Mouse (Mus musculus) urinary bladder, postnatal 10 days (tissue): ENCODE measurements around the gene Tacc2.
"Not testable (repeated sequence)": the region's sequence is repeated elsewhere in the genome, so short reads cannot be mapped to it uniquely, and the experiment has no call there.

Source experiments
- DNase-seq: peaks from one replicate; pipeline ENCODE4 v3.0.0; 2022; ENCODE audit warnings: low spot score

Gene Tacc2

DNA sequence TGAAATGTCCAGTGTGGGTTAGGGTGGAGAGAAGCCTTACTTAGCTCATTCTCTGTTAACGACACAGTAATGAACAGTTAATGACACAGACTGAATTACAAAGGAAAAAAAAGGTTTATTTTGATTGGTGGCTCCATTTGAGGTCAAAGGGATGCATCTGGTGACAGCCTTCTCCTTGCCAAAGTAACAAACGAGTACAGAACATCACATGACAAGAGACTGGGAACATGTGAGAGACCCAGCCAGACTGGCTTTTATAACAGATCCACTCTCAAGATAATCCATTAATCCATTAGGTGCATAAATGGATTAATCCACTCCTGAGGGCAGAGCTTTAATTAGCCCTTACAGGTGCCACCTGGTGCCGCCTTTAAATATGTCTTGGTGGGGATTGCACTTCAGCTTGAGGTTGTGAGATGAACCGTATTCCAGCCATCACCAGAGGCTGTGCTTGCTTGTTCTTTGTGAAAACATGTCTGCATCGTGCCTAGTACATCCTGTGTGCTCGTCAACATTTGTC is 75.9 kb downstream of the Tacc2 start:
- no peak for DNase-seq

DNA sequence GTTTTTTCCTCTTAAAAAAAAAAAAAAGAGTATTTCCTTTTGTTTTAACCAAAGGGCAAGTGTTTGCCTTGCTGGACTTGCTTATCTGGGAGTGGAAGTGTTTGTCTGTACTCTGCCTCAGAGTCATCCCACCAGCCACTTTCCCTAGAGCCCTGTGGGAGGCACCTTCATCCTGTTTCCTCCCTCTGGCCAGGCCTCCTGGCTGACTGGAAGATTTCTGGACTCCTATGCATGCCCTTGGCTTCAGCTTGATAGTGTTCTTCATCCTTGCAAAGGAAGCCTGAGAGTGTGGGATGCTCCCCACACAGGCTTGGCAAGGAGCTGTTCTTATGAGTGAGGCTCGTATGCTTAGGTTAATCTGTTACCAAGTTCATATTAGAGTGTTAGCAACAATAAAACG is 77.3 kb downstream of the Tacc2 start:
- DNase-seq, result no peak

DNA sequence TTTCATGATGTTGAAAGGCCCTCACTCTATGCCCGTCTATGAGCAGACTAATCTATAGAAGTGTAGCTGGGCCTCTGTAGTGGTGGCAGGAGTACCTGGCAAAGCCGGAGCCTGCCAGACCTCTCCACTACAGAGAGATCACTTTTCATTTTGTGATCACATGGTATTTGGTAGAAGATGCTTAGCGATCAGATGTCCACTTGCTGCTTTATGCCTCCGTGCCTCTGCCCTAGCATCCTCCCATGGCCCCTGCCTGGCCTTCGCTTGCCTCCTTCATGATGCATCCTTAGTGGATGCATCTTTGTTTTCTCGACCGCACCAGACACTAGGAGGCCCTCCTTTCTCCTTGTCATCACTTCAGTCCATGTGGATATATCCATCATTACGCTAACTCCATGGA is 79.7 kb downstream of the Tacc2 start:
- DNase-seq, result no peak

DNA sequence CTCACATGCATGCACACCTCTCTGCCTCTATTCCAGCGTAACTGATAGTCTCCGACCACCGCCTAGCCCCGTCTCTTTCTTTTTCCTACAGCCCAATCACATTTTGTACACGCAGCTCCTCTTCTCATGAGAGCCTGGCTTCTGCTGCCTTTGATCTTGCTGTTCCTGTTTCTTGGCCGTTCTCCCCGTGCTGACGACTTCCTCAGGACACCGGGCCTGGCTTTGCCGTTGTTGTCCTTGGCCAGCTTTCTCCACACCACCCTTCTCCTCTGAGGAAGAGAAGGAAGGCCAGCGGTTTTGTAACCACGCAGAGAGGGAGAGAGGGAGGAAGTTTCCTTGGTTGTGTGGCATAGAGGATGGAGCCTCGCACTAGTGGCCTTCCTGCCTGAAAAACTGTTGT is 80.5 kb downstream of the Tacc2 start:
- DNase-seq, result no peak

DNA sequence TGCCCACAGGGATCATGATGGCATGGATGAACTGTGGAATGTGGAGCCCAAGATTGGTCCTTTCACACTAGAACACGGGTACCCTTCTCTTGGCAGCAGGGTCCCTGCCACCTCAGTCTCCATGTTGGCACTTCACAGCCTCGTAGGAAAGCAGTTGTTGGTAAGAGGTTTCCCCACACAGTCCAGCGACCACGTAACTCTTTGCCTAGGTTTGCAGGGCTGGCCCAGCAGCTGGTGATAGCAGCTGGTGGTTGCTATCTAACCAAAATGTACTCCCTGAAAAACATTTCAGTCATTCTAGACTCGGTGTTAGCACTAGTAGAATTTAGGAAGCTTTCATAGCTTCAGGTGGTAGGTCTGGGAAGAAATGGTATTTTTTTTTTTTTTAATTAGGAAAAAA is 81.9 kb downstream of the Tacc2 start:
- no peak for DNase-seq

DNA sequence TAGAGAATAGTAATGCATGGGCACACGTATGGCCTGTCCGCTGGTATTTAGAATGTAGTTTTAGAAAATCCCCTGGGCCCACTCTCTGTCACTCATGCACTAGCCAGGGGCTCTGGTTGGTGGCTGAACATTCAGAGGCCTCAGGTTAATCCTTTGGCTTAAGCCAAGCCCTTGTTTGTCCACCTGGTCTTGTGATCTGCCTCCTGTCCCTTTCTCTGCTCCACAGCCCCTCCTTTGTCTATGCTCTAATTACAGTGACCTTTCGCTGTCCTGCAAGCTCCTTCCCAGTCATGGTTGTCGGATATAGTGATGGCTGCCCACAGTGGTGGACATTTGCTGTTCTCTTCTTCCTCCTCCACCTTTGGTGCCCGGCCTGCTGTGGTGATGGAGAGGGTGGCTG is 85.0 kb downstream of the Tacc2 start:
- no peak for DNase-seq

DNA sequence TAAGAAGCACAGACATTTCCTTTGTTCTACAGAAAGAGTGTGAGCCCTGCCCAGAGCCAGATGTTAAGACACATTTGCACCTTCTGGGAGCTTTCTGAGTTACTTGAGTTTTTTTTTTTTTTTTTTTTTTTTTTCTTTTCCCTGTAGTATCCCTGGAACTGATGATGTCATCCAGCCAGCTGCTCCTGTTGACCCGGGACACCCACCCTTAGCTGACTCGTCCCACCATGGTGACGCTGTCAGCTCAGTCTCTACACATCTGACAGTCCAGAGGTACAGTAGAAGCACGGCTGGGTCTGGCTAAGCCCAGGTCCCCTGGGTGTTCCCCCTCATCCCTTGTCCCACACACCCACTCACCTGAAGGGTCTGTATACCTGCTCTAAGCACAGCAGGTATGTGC is 85.6 kb downstream of the Tacc2 start:
- no peak for DNase-seq

DNA sequence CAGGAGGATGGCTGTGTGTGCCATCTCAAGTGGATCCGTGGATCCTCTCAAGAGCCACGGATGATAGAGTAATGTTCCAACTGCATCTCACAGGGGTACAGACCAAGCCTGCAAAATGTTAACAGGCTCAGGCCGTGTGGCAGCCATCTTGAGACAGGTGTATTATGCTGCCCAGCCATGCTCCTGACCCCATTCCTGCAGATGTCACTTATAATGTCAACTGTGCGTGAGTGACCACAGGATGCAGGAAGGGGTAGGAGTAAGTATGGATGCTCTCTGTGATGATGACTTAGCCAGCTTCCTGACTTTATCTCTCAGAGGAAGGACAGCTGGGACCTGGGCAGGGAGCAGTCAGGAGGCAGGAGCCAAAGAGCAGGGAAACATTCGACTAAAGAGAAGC is 86.8 kb downstream of the Tacc2 start:
- no peak for DNase-seq

DNA sequence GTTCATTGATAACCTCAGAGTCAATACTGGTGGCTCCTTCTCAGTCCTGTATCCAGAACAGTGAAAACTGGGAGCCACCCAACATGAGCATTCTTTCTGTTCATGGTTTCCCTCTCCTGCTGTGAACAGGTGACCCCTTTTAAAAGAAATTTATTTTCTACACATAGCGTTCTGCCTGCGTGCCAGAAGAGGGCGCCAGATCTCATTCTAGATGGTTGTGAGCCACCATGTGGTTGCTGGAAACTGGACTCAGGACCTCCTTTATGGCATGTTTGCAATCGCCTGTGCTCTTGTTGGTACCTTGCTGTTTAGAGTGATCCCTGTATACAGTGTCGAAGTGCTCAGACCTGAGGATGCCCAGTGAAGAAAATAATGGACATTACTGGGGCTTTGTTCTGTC is 87.4 kb downstream of the Tacc2 start:
- DNase-seq, result no peak

DNA sequence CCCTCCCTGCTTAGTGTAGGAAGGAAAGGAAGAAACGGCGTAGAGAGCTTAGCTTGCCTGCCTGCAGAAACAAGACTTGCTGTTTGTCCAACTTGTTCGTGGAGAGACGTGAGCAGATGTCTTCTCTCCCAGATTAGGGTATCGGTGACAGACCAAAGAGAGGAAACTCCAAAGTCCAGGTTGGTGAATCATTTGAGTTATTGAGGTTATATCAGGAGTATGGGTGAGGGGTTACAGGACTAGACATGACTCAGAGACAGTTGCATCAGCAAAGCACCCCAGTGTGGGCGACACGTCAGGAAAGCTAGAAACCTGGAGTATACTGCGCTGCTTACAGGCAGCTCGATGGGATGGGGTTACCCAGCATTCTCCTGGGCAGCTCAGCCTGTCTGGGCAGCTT is 88.1 kb downstream of the Tacc2 start:
- DNase-seq, result no peak

DNA sequence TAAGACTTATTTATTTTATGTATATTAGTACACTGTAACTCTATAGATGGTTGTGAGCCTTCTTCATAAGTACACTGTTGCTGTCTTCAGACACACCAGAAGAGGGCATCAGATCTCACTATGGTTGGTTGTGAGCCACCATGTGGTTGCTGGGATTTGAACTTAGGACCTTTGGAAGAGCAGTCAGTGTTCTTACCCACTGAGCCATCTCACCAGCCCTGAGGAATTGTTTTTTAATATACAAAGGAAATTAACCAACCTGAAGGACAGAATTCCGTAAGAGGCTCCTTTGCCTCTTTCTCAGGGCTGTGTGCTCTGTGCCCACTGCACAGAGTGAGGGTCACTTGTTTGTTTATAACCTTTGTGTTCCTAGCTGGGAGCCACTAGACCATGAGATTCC is 90.8 kb downstream of the Tacc2 start:
- DNase-seq, result not testable (repeated sequence)

DNA sequence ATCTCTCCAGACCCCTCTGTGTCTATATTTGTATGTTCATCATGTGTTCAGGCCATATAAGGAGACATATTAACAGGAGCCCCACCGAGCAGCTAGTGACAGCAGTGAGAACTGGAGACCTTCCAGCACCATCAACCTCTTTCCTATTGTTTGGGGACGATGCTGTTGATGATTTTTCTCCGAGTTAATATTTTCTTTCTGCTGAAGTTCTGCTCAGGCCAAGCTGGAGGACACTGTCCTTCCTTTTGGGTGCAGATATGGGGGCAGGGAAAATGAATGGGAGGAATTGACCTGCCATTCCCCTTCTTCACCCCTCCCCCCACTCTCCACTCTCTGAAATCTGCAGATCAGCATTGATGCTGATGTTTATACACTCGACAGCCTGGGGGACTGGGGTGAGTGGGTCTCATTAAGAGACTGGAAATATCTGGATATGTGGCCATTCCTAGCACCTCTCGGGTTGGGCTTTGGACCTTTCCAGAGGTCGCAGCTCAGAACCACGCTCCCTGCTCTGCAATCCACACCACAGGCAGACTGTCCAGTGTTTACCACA is 91.6 kb downstream of the Tacc2 start:
- no peak for DNase-seq

DNA sequence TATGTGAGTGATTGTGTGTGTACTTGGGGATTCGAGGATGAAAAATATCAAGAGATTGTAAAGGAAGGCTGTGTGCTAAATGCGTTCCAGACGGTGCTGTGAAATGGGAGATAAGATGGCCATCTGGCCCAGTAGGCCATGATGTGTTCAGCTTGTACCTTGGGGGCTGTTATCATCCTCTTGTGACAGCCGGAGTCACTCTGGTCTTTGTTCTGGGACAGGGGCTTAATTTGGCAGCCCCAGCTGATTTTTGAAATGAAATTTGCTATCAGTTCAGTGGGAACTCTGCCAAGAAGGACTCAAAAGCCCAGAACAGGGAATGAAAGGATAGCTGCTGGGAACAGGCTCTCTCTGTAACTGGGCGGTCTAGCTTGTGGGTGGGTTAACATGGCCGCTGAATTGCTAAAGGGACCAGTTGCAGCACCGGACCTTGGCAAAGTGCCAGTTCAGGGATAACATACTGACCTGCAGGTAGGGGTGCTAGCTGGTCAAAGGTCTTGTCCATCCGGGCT is 92.2 kb downstream of the Tacc2 start:
- no peak for DNase-seq

DNA sequence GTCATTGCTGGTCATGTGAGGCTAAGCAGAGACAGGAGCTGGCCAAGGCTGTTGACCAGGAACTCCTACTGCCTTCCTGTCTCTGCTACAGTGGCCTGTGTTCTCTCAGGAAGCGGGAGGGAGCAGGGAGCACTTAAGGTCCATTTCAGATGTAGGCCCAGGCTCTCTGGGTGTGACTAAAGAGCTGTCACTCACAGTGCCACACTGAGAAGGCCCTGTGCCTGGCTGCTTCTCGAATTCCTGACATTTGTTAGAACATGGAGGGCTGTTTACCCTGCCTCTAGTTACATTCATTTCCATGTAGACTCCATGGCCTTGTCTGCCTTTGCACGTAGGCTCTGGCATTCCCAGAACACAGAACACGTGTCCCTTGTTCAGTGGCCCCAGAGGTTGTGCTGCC is 93.1 kb downstream of the Tacc2 start:
- DNase-seq, result no peak

DNA sequence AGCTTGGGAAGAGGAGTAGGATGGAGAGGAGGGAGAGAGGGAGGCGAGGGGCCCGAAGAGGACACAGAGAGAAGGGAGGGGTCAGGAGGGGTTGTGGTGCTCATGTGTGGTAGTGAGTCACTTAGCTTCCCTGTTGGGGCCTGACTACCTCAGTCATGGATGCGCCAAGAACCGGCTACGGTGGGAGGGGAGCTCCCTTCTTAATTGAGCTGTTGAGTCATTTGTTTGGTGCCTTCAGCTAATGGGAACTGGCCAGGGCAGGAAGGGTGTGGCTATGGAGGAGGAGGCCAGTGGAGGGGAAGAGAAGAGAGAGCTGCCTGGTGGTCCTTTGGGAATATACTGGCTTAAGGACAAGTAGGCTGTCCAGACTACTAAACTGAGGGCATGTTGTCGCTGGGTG is 94.1 kb downstream of the Tacc2 start:
- DNase-seq, result no peak

DNA sequence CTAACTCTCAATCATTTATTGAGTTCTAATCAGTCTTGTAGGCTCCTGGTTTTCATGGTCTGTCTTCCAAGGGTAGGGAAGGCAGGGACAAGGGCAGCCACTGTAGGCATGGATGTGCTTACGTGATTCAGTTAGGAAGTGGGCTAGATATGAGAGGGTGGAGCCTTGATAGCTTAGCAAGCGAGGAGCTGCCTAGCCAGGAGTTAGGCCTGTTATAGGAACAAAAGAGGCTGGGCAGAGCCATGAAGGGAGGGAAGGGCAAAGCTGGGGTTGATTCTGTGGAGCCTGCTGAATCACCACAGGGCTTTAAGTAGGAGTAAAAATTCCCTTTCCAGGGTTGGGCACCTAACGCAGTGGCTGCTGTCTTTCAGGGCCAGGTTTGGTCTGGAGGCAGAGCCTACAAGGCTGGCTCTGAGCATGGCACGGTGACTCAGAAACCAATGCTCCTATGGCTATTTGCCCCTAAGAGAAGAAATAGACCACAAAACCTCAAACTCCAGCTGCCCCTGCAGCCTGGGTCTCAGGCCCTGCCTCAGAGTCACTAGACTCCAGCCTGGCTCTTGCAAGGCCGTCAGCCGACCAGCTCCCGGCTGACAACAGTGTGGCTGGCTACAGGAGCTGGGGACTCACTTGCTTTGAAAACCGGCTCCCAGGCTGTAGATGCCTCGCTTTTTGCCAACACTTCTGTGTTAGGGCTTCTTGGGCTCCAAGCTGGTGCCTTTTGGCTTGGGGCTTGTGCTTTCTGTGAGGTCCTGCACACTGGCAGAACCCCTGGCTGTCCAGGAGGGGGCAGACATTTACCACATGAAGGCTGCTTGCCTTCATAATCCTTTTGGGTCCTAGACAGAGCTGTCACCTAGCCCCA is 96.2 kb downstream of the Tacc2 start:
- no peak for DNase-seq

DNA sequence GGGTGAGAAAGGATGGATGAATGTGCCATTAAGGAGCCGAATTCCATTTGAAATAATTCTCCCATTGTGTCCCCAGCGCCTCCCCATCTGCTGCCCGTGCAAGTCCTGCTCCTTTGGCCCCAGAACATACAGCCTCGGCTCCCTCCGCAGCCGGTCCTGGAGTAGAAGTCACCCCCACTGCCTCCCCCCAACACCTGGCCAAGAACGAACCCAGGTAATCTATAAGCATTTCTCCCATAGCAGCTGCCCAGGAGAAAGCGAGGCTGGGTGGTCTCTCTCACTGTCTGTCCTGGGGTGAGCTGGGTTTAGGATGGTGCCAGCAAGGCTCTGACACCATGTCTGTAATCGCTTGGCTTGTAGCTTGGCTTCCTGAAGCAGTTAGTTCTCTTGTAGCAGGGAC is 97.3 kb downstream of the Tacc2 start:
- DNase-seq, result no peak

DNA sequence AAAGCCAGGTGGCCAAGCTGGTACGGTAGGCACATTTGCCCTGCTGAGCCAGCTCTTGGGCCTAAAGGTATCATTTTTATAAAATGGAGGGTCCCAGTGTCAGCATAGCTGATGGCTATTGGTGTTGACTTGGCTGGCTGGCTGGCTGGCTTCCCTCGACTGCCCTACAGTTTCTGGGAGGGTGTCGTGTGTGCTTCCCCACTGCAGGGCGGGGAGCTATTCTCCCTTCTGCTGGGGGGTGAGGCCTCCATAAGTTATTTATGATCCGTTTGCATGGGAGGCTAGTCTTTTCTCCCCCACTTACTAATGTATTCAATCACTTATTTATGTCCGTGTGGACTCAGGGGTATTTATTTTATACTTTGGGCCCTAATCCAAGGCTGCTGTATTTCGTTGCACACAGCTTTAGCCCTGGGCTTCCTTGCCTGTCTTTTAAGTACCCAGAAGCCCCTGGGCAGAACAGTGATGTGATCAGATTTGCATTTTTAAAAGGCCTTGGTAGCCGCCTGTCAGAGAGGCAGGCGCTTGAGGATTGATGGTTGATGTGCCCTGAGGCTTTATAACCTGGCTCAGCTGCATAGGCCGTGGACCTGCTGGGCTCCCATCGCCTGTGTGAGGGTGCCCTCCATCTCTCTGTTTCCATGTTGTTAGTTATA is 99.8 kb downstream of the Tacc2 start:
- no peak for DNase-seq

DNA sequence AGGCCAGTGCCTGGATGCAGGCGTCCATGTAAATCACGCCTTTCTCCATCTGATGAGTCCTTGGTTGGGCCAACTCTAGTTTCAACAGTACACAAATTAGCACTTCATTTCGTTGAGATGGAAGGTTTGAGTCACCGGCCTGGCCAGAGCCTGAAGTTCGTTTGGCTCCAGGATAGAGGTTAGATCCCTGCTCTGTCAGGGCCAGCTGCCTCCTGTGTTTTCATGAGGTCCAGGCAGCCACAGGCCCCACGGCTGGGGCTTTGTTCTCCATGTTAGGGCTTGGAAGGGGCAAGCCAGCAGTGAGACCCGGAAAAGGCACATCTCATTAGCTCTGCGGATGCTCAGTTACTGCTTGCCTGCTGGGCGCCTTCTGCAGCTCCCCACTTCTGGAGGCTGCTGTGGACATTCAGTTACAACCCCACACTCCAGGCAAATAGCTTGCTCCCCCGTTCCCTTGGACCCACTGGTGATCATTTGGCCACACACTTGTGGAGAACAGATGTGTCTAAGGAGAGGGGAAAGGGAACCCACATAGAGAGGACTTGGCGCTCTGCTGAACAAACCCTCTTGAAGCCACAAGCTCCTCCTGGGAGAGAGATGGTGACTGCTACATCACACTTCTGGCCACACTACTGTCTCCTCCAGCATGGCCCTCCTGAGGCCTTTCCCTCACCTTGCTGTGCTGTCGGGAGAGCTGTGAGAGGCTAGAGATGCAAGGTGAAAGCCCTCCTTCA is 100.5 kb downstream of the Tacc2 start:
- no peak for DNase-seq

DNA sequence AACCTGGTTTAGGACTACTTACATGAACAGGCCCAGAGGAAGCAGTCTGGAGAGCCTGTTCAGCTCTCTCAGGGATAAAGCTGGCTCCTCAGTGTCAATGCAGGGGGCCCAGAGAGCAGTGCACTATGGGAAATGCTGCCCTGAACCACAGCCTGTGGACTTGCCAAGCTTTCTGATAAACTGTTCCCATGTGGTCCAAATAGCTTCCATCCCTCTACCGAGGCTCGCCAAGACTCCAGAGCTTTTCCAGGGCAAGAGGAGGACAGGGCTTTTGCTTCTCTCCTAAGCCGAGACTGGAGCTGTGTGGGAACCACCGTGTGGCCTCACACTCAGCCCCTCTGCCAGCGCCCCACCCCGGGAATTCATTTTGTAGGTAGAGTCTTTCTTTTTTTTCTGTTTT is 101.2 kb downstream of the Tacc2 start:
- DNase-seq, result no peak

DNA sequence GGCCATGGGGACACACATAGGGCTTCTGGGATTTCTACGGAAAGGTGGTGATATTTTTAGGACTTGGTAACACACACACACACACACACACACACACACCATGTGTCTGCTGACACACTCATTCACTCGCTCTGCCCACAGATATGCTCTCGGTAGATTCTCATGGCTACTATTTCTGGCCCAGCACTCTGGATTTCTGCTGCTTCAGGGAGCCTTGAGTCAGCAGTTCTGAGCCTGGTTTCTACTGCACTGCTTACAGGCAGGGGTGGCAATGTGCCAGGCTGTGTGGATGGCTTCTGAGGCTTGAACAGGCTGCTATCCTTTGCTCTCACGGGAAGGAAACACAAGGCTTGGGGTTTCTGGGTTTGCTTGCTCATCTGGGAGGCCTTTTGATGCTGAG is 104.6 kb downstream of the Tacc2 start:
- no peak for DNase-seq

DNA sequence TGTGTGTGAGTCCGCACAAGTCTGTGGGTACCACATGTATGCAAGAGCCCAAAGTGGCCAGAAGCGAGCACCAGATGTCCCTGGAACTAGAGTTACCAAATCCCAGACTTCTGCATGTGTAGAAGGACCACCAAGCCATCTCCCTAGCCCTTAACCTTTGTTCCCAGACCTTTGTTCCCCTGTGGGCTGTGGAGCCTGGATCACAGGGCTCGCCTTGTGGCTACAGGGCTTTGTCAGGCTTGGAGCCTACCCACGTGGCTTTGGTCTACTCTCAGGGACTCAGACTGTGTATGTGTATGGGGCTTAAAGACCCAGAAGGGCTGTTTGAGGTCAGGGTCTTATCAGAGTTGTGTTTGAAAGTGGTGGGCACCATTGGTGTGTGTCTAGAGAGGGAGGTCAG is 111.4 kb downstream of the Tacc2 start:
- DNase-seq, result no peak
